Mouse (Mus musculus) kidney, postnatal 14 days (tissue): ENCODE measurements around the gene Top2a.

ENCODE experiments used
- DNase-seq: peaks from one replicate; pipeline ENCODE4 v3.0.0; 2022; ENCODE audit warnings: mixed read lengths

The Top2a gene

GRCm38 (mm10) chr11:98947969-98948569 lies 75.9 kb downstream of the Top2a start:
- DNase-seq: no peak

- DNase-seq: peak; percentile 91
These were observed 78.4 kb downstream of the Top2a start for GRCm38 (mm10) chr11:98945605-98945977.

DNA sequence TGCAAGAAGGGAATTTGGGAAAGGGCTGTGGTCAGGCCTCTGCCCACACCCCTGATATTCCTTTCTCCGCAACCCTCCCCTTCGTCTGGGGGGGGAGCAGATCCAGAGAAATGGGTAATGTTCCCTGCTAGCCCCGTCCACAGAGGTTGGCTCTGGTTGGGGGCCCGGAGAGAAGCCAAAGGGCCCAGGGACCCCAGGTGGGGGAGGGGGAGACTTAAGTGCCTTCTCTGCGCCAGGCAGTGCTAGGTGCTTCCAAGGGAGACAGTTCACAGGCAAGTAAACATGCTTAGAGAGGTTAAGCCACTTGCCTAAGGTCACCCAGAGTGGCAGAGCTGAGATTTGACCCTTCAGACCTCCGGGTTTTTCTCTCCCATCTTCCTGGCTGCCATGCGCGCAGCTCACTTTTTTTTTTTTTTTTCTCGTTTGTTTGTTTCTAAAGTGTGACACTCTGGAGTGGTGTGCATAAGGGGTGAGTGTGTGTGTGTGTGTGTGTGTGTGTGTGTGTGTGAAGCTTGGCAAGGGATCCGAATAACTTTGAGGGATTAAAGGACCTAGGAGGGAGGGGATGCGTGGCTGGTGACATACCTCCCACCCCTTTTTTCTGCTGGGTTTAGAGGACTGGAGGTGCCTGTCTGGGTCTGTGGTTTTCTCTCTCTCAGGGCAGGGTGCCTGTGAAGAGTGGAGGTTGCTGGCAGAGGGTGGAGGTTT lies 78.9 kb downstream of the Top2a start:
- DNase-seq: peak; percentile 12

- DNase-seq: peak; percentile 65
These were observed 80.1 kb downstream of the Top2a start for GRCm38 (mm10) chr11:98943741-98944461.
